Mouse (Mus musculus) bone marrow macrophage, adult 2 months (primary cell): ENCODE results near the gene Myh10.
A peak's percentile ranks its signal among the peaks of the same experiment; 100 is the strongest.

ENCODE experiments used
- CTCF ChIP-seq: IDR thresholded peaks from 2 replicates; pipeline ENCODE4 v1.5.1; 2012; ENCODE audit warnings: low read depth, mild to moderate bottlenecking, low read length, moderate library complexity
- POLR2A ChIP-seq: IDR thresholded peaks from 2 replicates; pipeline ENCODE4 v1.6.1; 2012; ENCODE audit warnings: mild to moderate bottlenecking, low read depth, low read length, borderline replicate concordance

DNA sequence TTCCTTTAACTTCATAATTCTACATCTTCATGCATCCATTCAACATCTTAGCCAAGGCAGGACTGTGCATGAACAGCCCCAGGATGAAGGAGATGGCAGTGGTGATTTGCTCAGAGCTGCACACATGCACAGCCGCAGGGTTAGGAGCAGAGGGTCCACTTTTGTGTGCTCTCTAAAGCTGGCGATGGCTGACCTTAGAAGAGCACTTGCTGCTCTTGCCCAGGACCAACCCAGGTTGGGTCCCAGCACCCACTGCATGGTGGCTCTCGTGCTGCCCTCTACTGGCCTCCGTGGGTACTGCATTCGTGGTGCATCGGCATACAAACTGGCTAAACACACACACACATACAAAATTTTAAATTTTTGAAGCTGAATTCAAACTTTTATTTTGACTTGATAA is 116.4 kb downstream of the Myh10 start:
- TF ChIP-seq CTCF (peak; percentile 92), POLR2A (no peak)
